In genomic region chr17:62687369-62687768, GRCm38 (mm10) we compare ENCODE assay signal across 11 mouse cellular contexts.
A peak's percentile ranks its signal among the peaks of the same experiment; 100 is the strongest.
DNase-seq lines count a peak whose midpoint lies in the region; ATAC-seq lines count a peak whose summit lies in the region.
"Had no signal": no experiment of that assay in that cellular context is flagged by ENCODE, and none has a peak within 500 bp of the region (broad histone marks: within the 10 kb centered on the region; RNA-seq: fewer than 3 reads in every experiment).

No protein-coding gene starts in this region.

- no peaks in the 10 kb centered on the region for H3K36me3 ChIP-seq in kidney, embryonic 15.5 days
- H3K36me3 ChIP-seq in heart, embryonic 14.5 days (ENCODE audit: control insufficient read depth, insufficient read depth, low read length), result no peaks in the 10 kb centered on the region

- intact Hi-C loops in left cerebral cortex, postnatal 4 days (cut with DNase I), result no loop called here

- 0 out of 2 replicates have a peak, but pooled peaks have one; percentile 38 for ATAC-seq in kidney, embryonic 15.5 days (replicated peaks; ENCODE audit: low FRiP score)
- no peak for ATAC-seq in heart, embryonic 14.5 days (ENCODE audit: insufficient number of reproducible peaks, insufficient read depth, low FRiP score, low read depth)

- no peak overlapping the region for H3K4me3 ChIP-seq in kidney, embryonic 15.5 days (replicated peaks)
- H3K4me3 ChIP-seq in heart, embryonic 14.5 days (ENCODE audit: control insufficient read depth in 1 of 2, insufficient read depth in 1 of 2, low read depth in 1 of 2, low read length in 2 of 2), result no peak overlapping the region; a peak in 2 of 4 replicates
- H3K4me3 ChIP-seq: erythroblast, embryonic 14.5 days had no signal

- 31% methylated on average over 6 of the region's 6 CpGs for WGBS in kidney, embryonic 15.5 days
- 11% methylated on average over 6 of the region's 6 CpGs for WGBS in heart, embryonic 14.5 days

- peak overlapping the region; percentile 5; the same call in 1 of the 2 replicates for H3K4me2 ChIP-seq in kidney, embryonic 15.5 days
- H3K4me2 ChIP-seq in heart, embryonic 14.5 days (ENCODE audit: low read length), result peak overlapping the region; percentile 52

- peaks cover 18% of the 10 kb centered on the region for H3K4me1 ChIP-seq in kidney, embryonic 15.5 days
- peaks cover 16 to 48% of the 10 kb centered on the region in 2 experiments for H3K4me1 ChIP-seq in heart, embryonic 14.5 days (ENCODE audit: control insufficient read depth in 2 of 2, insufficient read depth in 2 of 2, low read length in 2 of 2)

- no peak for DNase-seq in kidney, postnatal 25 days
- DNase-seq in NIH3T3 (ENCODE audit: low read depth), result peak; percentile 88
- DNase-seq in lung, postnatal 36 days, result peak; percentile 88
- DNase-seq in retina, postnatal 1 day, result no peak
- DNase-seq in spleen, postnatal 36 days (ENCODE audit: low spot score in 2 of 2), result no peak
- DNase-seq in left cerebral cortex, postnatal 4 days, result no peak
- DNase-seq: thymus, postnatal 4 days had no signal

- no peaks in the 10 kb centered on the region for H3K9me3 ChIP-seq in kidney, embryonic 15.5 days (replicated peaks)
- H3K9me3 ChIP-seq in heart, embryonic 14.5 days (ENCODE audit: control insufficient read depth, low read length), result no peaks in the 10 kb centered on the region

- no peaks in the 10 kb centered on the region for H3K27me3 ChIP-seq in kidney, embryonic 15.5 days
- no peaks in the 10 kb centered on the region for H3K27me3 ChIP-seq in heart, embryonic 14.5 days (ENCODE audit: control insufficient read depth, insufficient read depth, low read length)

- no peak overlapping the region for H3K9ac ChIP-seq in kidney, embryonic 15.5 days
- peak overlapping the region; percentile 28; the same call in 1 of the 2 replicates for H3K9ac ChIP-seq in heart, embryonic 14.5 days (ENCODE audit: low read length)

- H3K27ac ChIP-seq in kidney, embryonic 15.5 days, result 0 out of 2 replicates have a peak overlapping the region, but pooled peaks have one; percentile 16
- peak overlapping the region; percentile 16 to 20; a peak in 2 of 4 replicates for H3K27ac ChIP-seq in heart, embryonic 14.5 days (replicated peaks in 1 of 2; ENCODE audit: control insufficient read depth in 1 of 2, insufficient read depth in 1 of 2, low read depth in 2 of 2, low read length in 2 of 2)
- H3K27ac ChIP-seq: macrophage had no signal

Comparison
In these comparisons a context has a peak if more than half of its experiments do, and no peak if none do; other contexts are left out.
1. DNase-seq: peak in NIH3T3 (single experiment) and lung, postnatal 36 days (single experiment); none in kidney, postnatal 25 days (0 of 2), retina, postnatal 1 day (single experiment), spleen, postnatal 36 days (0 of 2) and left cerebral cortex, postnatal 4 days (single experiment).